Mouse (Mus musculus) activated CD4-positive, CD25-positive, alpha-beta regulatory T cell (primary cell): Measurements from ENCODE around the gene Olfm1. TPM values are rescaled to one million over a fixed set of nuclear protein-coding genes. Genes with fewer than 3 reads are reported as not detected.

ENCODE experiments used
- polyA plus RNA-seq, 2 experiments: library from polyadenylated mRNA; unstranded; fragments of 100-300 nt; shearing (Covaris generic); gene quantifications; one replicate each; pipeline ENCODE4 v1.2.1; 2017

Olfm1 gene
- under 1 TPM in 1 of 2 experiments, not detected in 1; 0.43 TPM for polyA plus RNA-seq

DNA sequence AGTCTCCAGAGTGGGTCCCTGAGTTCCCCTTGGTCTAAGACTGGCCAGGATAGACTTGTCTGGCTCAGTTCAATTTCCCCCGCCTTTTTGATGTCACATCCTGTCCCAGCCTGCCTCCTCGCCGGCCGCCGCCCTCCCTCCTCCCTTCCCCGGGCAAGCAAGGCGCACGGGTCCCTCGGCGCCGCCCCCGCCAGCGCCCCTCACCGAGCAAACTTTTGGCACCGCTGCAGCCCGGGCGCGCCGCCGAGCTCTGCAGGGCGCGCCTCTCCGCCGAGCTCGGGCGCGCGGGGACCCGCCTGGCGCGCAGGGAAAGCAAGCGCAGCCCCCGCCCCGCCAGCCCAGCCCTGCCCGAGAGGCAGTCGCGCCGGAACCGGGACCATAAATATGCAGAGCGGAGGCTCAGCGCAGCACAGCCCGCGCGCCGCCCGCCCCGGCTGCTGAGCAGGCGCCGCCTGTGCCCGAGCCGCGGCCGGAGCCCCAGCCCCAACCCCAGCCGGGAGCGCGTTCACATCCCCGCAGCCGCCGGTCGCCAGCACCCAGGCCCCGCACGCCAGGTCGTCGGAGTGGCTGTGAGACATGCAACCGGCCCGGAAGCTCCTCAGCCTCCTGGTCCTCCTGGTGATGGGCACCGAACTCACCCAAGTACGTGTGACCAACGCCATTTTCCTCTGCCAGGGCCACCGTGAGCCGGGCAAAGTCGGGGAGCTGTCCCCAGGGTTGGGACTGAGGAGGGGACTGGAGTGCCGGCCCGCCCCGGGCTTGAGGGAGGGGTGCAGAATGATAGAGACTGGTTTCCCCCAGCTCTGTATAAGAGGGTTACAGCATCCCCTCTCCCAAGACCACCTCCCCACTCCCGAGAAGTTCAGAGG, at the start of gene Olfm1:
TSS of gene Olfm1 (plus strand) at position 172 of the 869 bp plus-strand sequence.

Other genes with a start within 250 kb of the Olfm1 start
- not detected for gene Fcnb, start 108.1 kb upstream of the Olfm1 start, polyA plus RNA-seq